Mouse (Mus musculus): ENCODE data around the gene Susd6.

The Susd6 gene

DNA sequence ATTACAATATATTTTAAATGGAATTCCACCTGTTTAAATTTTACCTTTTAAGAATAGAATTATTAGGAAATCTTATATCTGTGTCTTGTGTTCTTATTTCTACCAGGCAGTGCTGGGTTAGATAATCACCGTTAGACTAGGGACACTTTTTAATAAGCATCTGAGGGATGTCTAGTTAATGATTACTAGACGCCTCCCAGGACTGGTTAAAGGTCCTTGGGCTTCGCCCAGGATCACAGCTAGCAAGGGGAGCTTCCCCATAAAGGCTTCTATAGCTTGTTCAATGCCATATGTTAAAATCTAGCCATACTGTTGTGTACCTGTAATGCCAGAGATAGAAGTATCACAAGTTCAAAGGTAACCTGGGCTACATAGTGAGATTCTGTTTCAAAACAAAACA, 138.6 kb downstream of the Susd6 start:
- no peak for DNase-seq (ENCODE audit: low spot score)

DNA sequence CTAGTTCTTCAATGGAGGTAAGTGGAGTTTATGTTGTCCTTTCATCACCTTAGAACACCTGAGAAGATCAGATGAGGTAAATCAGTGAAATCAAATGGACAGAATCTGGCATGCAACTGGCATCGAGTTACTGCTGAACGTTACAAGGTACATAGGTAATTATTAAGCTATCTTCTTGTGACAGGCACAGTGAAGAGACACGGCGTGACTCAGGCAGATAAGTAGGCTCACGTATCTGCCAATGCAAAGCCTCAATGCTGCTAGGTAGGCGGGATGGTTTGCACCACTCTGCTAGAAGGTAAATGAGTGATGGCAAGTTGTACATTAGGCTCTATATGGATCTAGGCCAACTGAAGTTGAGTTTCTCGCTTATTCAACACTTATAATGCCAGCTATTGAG, 139.8 kb downstream of the Susd6 start:
- no peak for DNase-seq (ENCODE audit: low spot score)

All from retina, embryonic 14.5 days (tissue).